Mouse (Mus musculus) liver, embryonic 13.5 days (tissue): ENCODE data around the gene Smim5. TPM values are rescaled to one million over a fixed set of nuclear protein-coding genes. Genes with fewer than 3 reads are reported as not detected.

Experiments
- ATAC-seq: fragments of 200-750 bp; cut with Nextera tagmentation; 2 replicates; pipeline ENCODE4 v1.8.0; 2017; ENCODE audit warnings: low read depth, mild to moderate bottlenecking, moderate number of reproducible peaks, moderate library complexity
- DNase-seq: peaks from one replicate; pipeline ENCODE4 v3.0.0; 2022
- H3K27ac ChIP-seq: fragments of 300-500 bp; sonication (generic); 2 replicates; pipeline ENCODE4 v1.5.1; 2015; ENCODE audit warnings: moderate library complexity, mild to moderate bottlenecking, inconsistent platforms
- H3K27me3 ChIP-seq: fragments of 300-500 bp; sonication (generic); 2 replicates; pipeline ENCODE4 v1.6.1; 2015; ENCODE audit warnings: mild to moderate bottlenecking, inconsistent platforms
- H3K36me3 ChIP-seq: fragments of 300-500 bp; sonication (generic); 2 replicates; pipeline ENCODE4 v1.6.1; 2015; ENCODE audit warnings: mild to moderate bottlenecking, inconsistent platforms
- H3K4me1 ChIP-seq: fragments of 300-500 bp; sonication (generic); replicated peaks from 2 replicates; pipeline ENCODE4 v1.6.1; 2015; ENCODE audit warnings: inconsistent platforms
- H3K4me2 ChIP-seq: fragments of 300-500 bp; sonication (generic); 2 replicates; pipeline ENCODE4 v1.6.1; 2015; ENCODE audit warnings: inconsistent platforms, mild to moderate bottlenecking, moderate library complexity
- H3K4me3 ChIP-seq: fragments of 300-500 bp; sonication (generic); replicated peaks from 2 replicates; pipeline ENCODE4 v1.5.1; 2015; ENCODE audit warnings: mild to moderate bottlenecking, inconsistent platforms
- H3K9ac ChIP-seq: fragments of 300-500 bp; sonication (generic); 2 replicates; pipeline ENCODE4 v1.6.1; 2015; ENCODE audit warnings: mild to moderate bottlenecking, inconsistent platforms
- H3K9me3 ChIP-seq: fragments of 300-500 bp; sonication (generic); replicated peaks from 2 replicates; pipeline ENCODE4 v1.6.1; 2016; ENCODE audit warnings: inconsistent platforms
- WGBS: fragments of 180-500 bp; shearing (Covaris S2); methylation state at CpG from one replicate; pipeline ENCODE4 v1.1.7; 2015; ENCODE audit not compliant: insufficient replicate concordance; 5-methylcytosine and 5-hydroxymethylcytosine counted together
- polyA plus RNA-seq: library from polyadenylated mRNA; unstranded; fragments of >200 nt; fragmentation: Nextera tagmentation; extraction: Ambion mirVana; gene quantifications from 2 replicates; pipeline ENCODE4 v1.2.1, GENCODE M21; 2015

Gene Smim5
- polyA plus RNA-seq, 1 experiment from 2014 or later: 42.3 TPM

- no peaks in the 10 kb centered on the region for H3K27me3 ChIP-seq
- no peak for DNase-seq
- H3K9ac ChIP-seq: peak overlapping the region; percentile 85
- peaks cover 64% of the 10 kb centered on the region for H3K36me3 ChIP-seq
- peaks cover 97% of the 10 kb centered on the region for H3K4me1 ChIP-seq
- 76% methylated on average over 16 of the region's 16 CpGs for WGBS
- peak overlapping the region; percentile 91 for H3K4me2 ChIP-seq
- peak overlapping the region; percentile 99 for H3K27ac ChIP-seq
- 0 out of 2 replicates have a peak overlapping the region, but pooled peaks have one; percentile 66 for H3K4me3 ChIP-seq
- ATAC-seq: no peak
- no peaks in the 10 kb centered on the region for H3K9me3 ChIP-seq
Observed at GRCm38 (mm10) chr11:115904956-115905790, 5.4 kb downstream of the Smim5 start.

DNA sequence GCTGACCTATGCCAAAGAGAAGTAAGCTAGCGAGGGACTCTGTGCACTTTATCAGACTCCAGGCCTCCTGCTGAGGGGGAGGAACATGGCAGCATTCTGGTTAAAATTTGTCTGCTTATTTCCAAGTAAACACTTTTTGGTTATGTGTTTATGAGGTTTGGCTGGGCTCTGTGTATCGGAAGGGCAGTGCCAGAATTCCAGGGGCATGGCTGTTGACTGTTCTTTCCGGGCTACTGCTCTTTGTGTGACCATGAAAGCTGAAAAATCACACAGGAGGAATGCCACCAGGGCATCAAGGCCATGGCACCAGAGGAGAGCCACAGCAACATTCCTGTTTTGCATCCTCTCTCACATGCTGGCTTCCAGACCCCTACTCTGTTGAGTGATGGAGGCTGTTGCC lies 6.3 kb downstream of the Smim5 start:
- WGBS: 77% methylated on average over 3 of the region's 3 CpGs
- no peak overlapping the region for H3K4me2 ChIP-seq

DNA sequence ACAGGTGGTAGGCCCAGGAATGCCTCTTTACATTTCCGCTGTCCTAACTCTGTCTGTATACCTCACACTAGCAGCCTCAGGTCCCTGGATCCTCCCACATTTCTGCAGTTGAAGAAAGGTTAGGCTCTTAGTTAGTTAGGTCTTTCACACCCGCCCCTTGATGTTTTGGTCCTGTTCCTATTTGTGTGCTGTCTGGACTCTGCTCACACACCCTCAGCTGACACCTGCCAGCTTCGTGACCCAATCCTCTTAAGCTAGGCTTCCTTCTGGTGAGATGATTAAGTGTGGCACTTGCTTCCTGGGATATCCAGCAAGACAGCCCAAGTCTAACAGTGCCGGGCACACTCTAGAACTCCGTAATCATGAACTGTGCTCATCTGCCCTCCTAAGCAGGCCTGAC lies 6.8 kb downstream of the Smim5 start:
- Histone ChIP-seq H3K9ac (0 out of 2 replicates have a peak overlapping the region, but pooled peaks have one; percentile 85), H3K27me3 (no peaks in the 10 kb centered on the region), H3K27ac (peak overlapping the region; percentile 99), H3K4me1 (peaks cover 97% of the 10 kb centered on the region), H3K4me2 (no peak overlapping the region), H3K4me3 (no peak overlapping the region), H3K36me3 (peaks cover 66% of the 10 kb centered on the region), H3K9me3 (no peaks in the 10 kb centered on the region)
- DNase-seq (no peak), ATAC-seq (no peak)
- 92% methylated on average over 5 of the region's 5 CpGs for WGBS

More for the DNA sequence above, 6.3 kb downstream of the Smim5 start:
- H3K27ac ChIP-seq: peak overlapping the region; percentile 99
- H3K9me3 ChIP-seq: no peaks in the 10 kb centered on the region
- H3K4me1 ChIP-seq: peaks cover 97% of the 10 kb centered on the region
- peak overlapping the region; percentile 85 for H3K9ac ChIP-seq
- no peak for DNase-seq
- no peak overlapping the region for H3K4me3 ChIP-seq
- peaks cover 66% of the 10 kb centered on the region for H3K36me3 ChIP-seq
- no peaks in the 10 kb centered on the region for H3K27me3 ChIP-seq
- no peak for ATAC-seq

DNA sequence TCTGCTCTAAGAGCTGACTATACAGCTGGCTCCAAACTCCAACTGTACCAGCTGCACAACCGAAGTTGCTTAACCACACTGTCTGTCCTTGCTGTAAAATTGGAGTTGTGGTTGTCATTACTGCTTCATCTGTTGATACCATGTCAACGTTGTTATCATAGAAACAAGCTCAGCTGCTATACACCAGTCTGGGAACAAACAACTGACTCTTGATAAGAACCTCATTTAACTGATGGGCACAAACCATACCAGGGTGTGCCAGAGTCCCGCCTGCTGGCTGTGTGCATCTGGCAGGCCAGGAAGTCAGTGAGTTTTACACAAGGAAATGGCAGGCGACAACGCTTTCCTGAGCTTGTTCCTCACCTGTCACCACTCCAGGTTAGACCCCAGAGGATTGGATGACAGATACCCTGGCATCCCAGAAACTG lies 11.4 kb downstream of the Smim5 start:
- H3K4me2 ChIP-seq: peak overlapping the region; percentile 45
- no peak overlapping the region; the same call in 1 of the 2 replicates for H3K4me3 ChIP-seq
- H3K9me3 ChIP-seq: no peaks in the 10 kb centered on the region
- H3K4me1 ChIP-seq: peaks cover 90% of the 10 kb centered on the region
- peak overlapping the region; percentile 66 for H3K9ac ChIP-seq
- peak overlapping the region; percentile 94 for H3K27ac ChIP-seq
- peaks cover 58% of the 10 kb centered on the region for H3K36me3 ChIP-seq
- DNase-seq (peak; percentile 73), ATAC-seq (peak; percentile 88)
- no peaks in the 10 kb centered on the region for H3K27me3 ChIP-seq
- 15% methylated on average over 5 of the region's 5 CpGs for WGBS

- H3K36me3 ChIP-seq: peaks cover 58% of the 10 kb centered on the region
- H3K9ac ChIP-seq: peak within 1 kb of the TSS; percentile 66
- H3K9me3 ChIP-seq: no peaks in the 10 kb centered on the region
- H3K4me2 ChIP-seq: peak within 1 kb of the TSS; percentile 45
- WGBS: 14% methylated on average over 11 of the region's 11 CpGs
- peak; percentile 69 for ATAC-seq
- H3K4me1 ChIP-seq: peaks cover 89% of the 10 kb centered on the region
- H3K4me3 ChIP-seq: no peak within 1 kb of the TSS; the same call in 1 of the 2 replicates
- no peaks in the 10 kb centered on the region for H3K27me3 ChIP-seq
- peak within 1 kb of the TSS; percentile 94 for H3K27ac ChIP-seq
- no peak for DNase-seq
Observed at GRCm38 (mm10) chr11:115911632-115912376, 12.0 kb downstream of the Smim5 start, which contains the start of gene Smim6. Smim6 (plus strand) TSS chr11:115912017.

- DNase-seq (no peak), ATAC-seq (no peak)
Observed at GRCm38 (mm10) chr11:115916579-115916978, 16.8 kb downstream of the Smim5 start.

GRCm38 (mm10) chr11:115918637-115919036 lies 18.9 kb downstream of the Smim5 start:
- no peak for ATAC-seq
- 76% methylated on average over 5 of the region's 5 CpGs for WGBS
- H3K27ac ChIP-seq: peak overlapping the region; percentile 50; the same call in 1 of the 2 replicates

More at GRCm38 (mm10) chr11:115916579-115916978, 16.8 kb downstream of the Smim5 start:
- Histone ChIP-seq H3K9ac (peak overlapping the region; percentile 39; the same call in 1 of the 2 replicates), H3K4me3 (no peak overlapping the region), H3K9me3 (no peaks in the 10 kb centered on the region), H3K27me3 (no peaks in the 10 kb centered on the region), H3K4me2 (no peak overlapping the region), H3K4me1 (peaks cover 49% of the 10 kb centered on the region), H3K27ac (0 out of 2 replicates have a peak overlapping the region, but pooled peaks have one; percentile 2), H3K36me3 (peaks cover 47% of the 10 kb centered on the region)
- WGBS: 82% methylated on average over 4 of the region's 4 CpGs

GRCm38 (mm10) chr11:115919073-115919472 lies 19.3 kb downstream of the Smim5 start:
- peaks cover 57% of the 10 kb centered on the region for H3K36me3 ChIP-seq
- H3K4me3 ChIP-seq: no peak overlapping the region
- H3K4me2 ChIP-seq: no peak overlapping the region
- no peak overlapping the region for H3K9ac ChIP-seq
- H3K9me3 ChIP-seq: no peaks in the 10 kb centered on the region
- DNase-seq (no peak), ATAC-seq (no peak)
- 85% methylated on average over 5 of the region's 5 CpGs for WGBS
- H3K27ac ChIP-seq: 0 out of 2 replicates have a peak overlapping the region, but pooled peaks have one; percentile 2
- peaks cover 29% of the 10 kb centered on the region for H3K4me1 ChIP-seq
- H3K27me3 ChIP-seq: no peaks in the 10 kb centered on the region

More at GRCm38 (mm10) chr11:115918637-115919036, 18.9 kb downstream of the Smim5 start:
- no peak overlapping the region for H3K4me3 ChIP-seq
- no peak overlapping the region for H3K9ac ChIP-seq
- DNase-seq: no peak
- no peak overlapping the region for H3K4me2 ChIP-seq
- H3K36me3 ChIP-seq: peaks cover 56% of the 10 kb centered on the region
- H3K9me3 ChIP-seq: no peaks in the 10 kb centered on the region
- H3K4me1 ChIP-seq: peaks cover 29% of the 10 kb centered on the region
- no peaks in the 10 kb centered on the region for H3K27me3 ChIP-seq

- DNase-seq: no peak
- Histone ChIP-seq H3K27ac (peak overlapping the region; percentile 72), H3K27me3 (no peaks in the 10 kb centered on the region), H3K9me3 (no peaks in the 10 kb centered on the region), H3K4me3 (no peak overlapping the region), H3K9ac (no peak overlapping the region), H3K36me3 (peaks cover 62% of the 10 kb centered on the region), H3K4me1 (peaks cover 20% of the 10 kb centered on the region), H3K4me2 (no peak overlapping the region)
- 25% methylated on average over 6 of the region's 6 CpGs for WGBS
- peak; percentile 73 for ATAC-seq
Observed at GRCm38 (mm10) chr11:115920110-115920818, 20.5 kb downstream of the Smim5 start.

DNA sequence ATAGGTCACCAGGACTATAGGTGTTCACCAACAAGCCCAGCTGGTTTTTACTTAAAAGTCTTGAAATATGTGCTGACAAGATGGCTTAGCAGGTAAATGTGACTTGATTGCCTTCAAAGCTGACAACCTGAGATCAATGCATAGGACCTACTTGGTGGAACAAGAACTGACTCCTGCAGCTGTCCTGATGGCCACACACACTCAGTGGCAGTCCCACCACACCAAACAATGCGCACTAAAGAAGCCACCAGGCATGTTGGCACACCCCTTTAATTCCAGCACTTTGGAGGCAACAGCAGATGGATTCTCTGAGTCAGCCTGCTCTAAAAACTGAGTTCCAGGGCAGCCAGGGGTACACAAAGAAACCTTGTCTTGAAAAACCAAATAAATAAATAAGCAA lies 22.2 kb downstream of the Smim5 start:
- no peak for ATAC-seq
- Histone ChIP-seq H3K4me3 (no peak overlapping the region), H3K9ac (no peak overlapping the region), H3K4me1 (peaks cover 3% of the 10 kb centered on the region; the same call in 1 of the 2 replicates), H3K36me3 (peaks cover 51% of the 10 kb centered on the region), H3K4me2 (no peak overlapping the region), H3K27me3 (no peaks in the 10 kb centered on the region), H3K9me3 (no peaks in the 10 kb centered on the region), H3K27ac (no peak overlapping the region)
- WGBS: 83% methylated on average over 1 of the region's 1 CpGs
- no peak for DNase-seq
